Mouse (Mus musculus): ENCODE data around the gene Pck1.

Pck1 gene

GRCm38 (mm10) chr2:173204671-173205070 lies 51.8 kb downstream of the Pck1 start:
- DNase-seq (ENCODE audit: low spot score in 2 of 2), result no peak

GRCm38 (mm10) chr2:173205563-173206099 lies 52.8 kb downstream of the Pck1 start:
- DNase-seq (ENCODE audit: low spot score in 2 of 2), result no peak

GRCm38 (mm10) chr2:173207051-173207450 lies 54.2 kb downstream of the Pck1 start:
- DNase-seq (ENCODE audit: low spot score in 2 of 2), result no peak

Data from right cerebral cortex, postnatal 36 days (tissue).